Mouse (Mus musculus): ENCODE measurements around the gene Wnt3a. TPM values are rescaled to one million over a fixed set of nuclear protein-coding genes. Genes with fewer than 3 reads are reported as not detected.

The Wnt3a gene
- polyA plus RNA-seq, 1 experiment from 2014 or later, result not detected

DNA sequence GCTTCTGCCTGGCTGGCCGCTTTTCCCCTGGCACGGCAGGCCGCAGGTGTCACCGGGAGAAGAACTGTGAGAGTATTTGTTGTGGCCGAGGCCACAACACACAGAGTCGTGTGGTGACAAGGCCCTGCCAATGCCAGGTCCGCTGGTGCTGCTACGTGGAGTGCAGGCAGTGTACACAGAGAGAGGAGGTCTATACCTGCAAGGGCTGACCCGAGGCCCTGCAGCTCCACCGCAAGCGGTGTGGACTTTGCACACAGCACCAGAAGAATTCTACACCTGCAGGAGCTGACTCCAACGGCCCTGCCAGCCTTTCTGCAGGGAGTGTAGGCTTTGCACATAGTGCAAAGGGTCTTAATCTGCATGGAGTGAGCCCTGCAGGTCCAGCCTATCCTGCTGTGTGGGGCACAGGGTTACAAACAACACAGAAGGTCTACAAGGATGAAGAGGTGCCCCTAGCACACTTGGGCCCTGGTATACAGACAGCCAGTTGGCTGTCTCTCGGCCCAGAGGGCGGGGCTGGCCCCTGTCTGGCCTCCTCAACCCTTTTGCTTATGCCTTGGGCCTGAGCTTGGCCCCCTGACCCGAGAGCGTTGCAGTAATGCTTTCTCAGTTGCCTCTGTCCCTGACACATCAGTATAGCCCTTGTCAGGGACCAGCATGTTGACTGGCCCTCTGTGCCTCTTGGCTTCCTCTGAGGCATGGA lies 40.8 kb upstream of the Wnt3a start:
- H3K9ac ChIP-seq, result no peak overlapping the region
- H3K36me3 ChIP-seq (ENCODE audit: insufficient read depth), result no peaks in the 10 kb centered on the region
- DNase-seq (no peak), ATAC-seq (ENCODE audit: insufficient read depth) (no peak)
- TF ChIP-seq CTCF (IDR thresholded peaks at IDR 0.05; ENCODE audit: low read depth), result no peak
- no peak overlapping the region for H3K4me3 ChIP-seq (ENCODE audit: low read depth, low read length)
- H3K27me3 ChIP-seq (ENCODE audit: insufficient read depth, low read length), result no peaks in the 10 kb centered on the region
- H3K4me2 ChIP-seq, result no peak overlapping the region
- no peaks in the 10 kb centered on the region for H3K4me1 ChIP-seq (ENCODE audit: insufficient read depth)
- 72% methylated on average over 16 of the region's 16 CpGs for WGBS
- H3K27ac ChIP-seq (ENCODE audit: low read depth), result no peak overlapping the region
- no peaks in the 10 kb centered on the region for H3K9me3 ChIP-seq (ENCODE audit: low read depth, low read length)

DNA sequence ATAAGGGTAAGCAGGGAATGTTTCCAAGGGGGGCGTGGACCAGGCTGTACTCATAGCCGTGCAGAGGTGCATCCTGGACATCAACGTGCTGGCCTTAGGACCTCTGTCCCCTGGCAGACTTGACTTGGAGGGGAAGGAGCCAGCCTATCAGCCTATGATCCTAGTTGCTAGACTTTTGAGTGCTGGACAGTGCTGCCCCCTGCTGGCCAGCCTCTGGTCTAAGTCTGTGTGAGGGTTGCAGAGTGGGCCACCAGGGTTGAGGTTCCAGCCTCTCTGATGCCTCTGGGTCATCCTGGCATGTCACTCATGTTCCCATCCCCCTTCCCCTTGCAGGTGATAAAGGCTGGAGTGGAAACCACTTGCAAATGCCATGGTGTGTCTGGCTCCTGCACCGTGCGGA lies 40.0 kb upstream of the Wnt3a start:
- DNase-seq (peak; percentile 85), ATAC-seq (ENCODE audit: insufficient read depth) (peak; percentile 64; the same call in 1 of the 2 replicates)
- WGBS, result 40% methylated on average over 5 of the region's 5 CpGs
- H3K36me3 ChIP-seq (ENCODE audit: insufficient read depth), result no peaks in the 10 kb centered on the region
- no peaks in the 10 kb centered on the region for H3K4me1 ChIP-seq (ENCODE audit: insufficient read depth)
- no peaks in the 10 kb centered on the region for H3K9me3 ChIP-seq (ENCODE audit: low read depth, low read length)
- H3K4me3 ChIP-seq (ENCODE audit: low read depth, low read length), result no peak overlapping the region
- H3K4me2 ChIP-seq, result no peak overlapping the region
- no peak overlapping the region for H3K9ac ChIP-seq
- peak; percentile 88 for TF ChIP-seq CTCF (IDR thresholded peaks at IDR 0.05; ENCODE audit: low read depth)
- H3K27me3 ChIP-seq (ENCODE audit: insufficient read depth, low read length), result no peaks in the 10 kb centered on the region
- H3K27ac ChIP-seq (ENCODE audit: low read depth), result no peak overlapping the region

- H3K36me3 ChIP-seq (ENCODE audit: insufficient read depth), result no peaks in the 10 kb centered on the region
- no peak for TF ChIP-seq CTCF (IDR thresholded peaks at IDR 0.05; ENCODE audit: low read depth)
- H3K27me3 ChIP-seq (ENCODE audit: insufficient read depth, low read length), result no peaks in the 10 kb centered on the region
- H3K27ac ChIP-seq (ENCODE audit: low read depth), result peak overlapping the region; percentile 24; the same call in 1 of the 2 replicates
- 43% methylated on average over 6 of the region's 6 CpGs for WGBS
- DNase-seq, result no peak
- ATAC-seq (ENCODE audit: insufficient read depth), result no peak
- H3K9ac ChIP-seq, result no peak overlapping the region
- H3K9me3 ChIP-seq (ENCODE audit: low read depth, low read length), result no peaks in the 10 kb centered on the region
- H3K4me1 ChIP-seq (ENCODE audit: insufficient read depth), result no peaks in the 10 kb centered on the region
- H3K4me3 ChIP-seq (ENCODE audit: low read depth, low read length), result no peak overlapping the region
- H3K4me2 ChIP-seq, result no peak overlapping the region
These were observed 39.1 kb upstream of the Wnt3a start for GRCm38 (mm10) chr11:59329616-59330015.

- H3K9me3 ChIP-seq (ENCODE audit: low read depth, low read length), result no peaks in the 10 kb centered on the region
- ATAC-seq (ENCODE audit: insufficient read depth) (no peak), DNase-seq (no peak)
- no peak overlapping the region for H3K9ac ChIP-seq
- no peak overlapping the region for H3K4me3 ChIP-seq (ENCODE audit: low read depth, low read length)
- H3K27ac ChIP-seq (ENCODE audit: low read depth), result no peak overlapping the region
- no peaks in the 10 kb centered on the region for H3K4me1 ChIP-seq (ENCODE audit: insufficient read depth)
- H3K4me2 ChIP-seq, result no peak overlapping the region
- WGBS, result 72% methylated on average over 18 of the region's 18 CpGs
- no peak for TF ChIP-seq CTCF (IDR thresholded peaks at IDR 0.05; ENCODE audit: low read depth)
- no peaks in the 10 kb centered on the region for H3K27me3 ChIP-seq (ENCODE audit: insufficient read depth, low read length)
- H3K36me3 ChIP-seq (ENCODE audit: insufficient read depth), result no peaks in the 10 kb centered on the region
These were observed 37.1 kb upstream of the Wnt3a start for GRCm38 (mm10) chr11:59327625-59328024.

- ATAC-seq (ENCODE audit: insufficient read depth) (peak; percentile 75), DNase-seq (peak; percentile 76)
- H3K27ac ChIP-seq (ENCODE audit: low read depth), result no peak overlapping the region
- H3K4me3 ChIP-seq (ENCODE audit: low read depth, low read length), result no peak overlapping the region
- no peak for TF ChIP-seq CTCF (IDR thresholded peaks at IDR 0.05; ENCODE audit: low read depth)
- no peaks in the 10 kb centered on the region for H3K36me3 ChIP-seq (ENCODE audit: insufficient read depth)
- no peak overlapping the region for H3K4me2 ChIP-seq
- no peak overlapping the region for H3K9ac ChIP-seq
- H3K4me1 ChIP-seq (ENCODE audit: insufficient read depth), result no peaks in the 10 kb centered on the region
- no peaks in the 10 kb centered on the region for H3K27me3 ChIP-seq (ENCODE audit: insufficient read depth, low read length)
- WGBS, result 33% methylated on average over 5 of the region's 5 CpGs
- no peaks in the 10 kb centered on the region for H3K9me3 ChIP-seq (ENCODE audit: low read depth, low read length)
These were observed 34.2 kb upstream of the Wnt3a start for GRCm38 (mm10) chr11:59324777-59325176.

- no peak for DNase-seq
- Histone ChIP-seq H3K9ac (no peak overlapping the region), H3K9me3 (ENCODE audit: low read depth, low read length) (no peaks in the 10 kb centered on the region), H3K36me3 (ENCODE audit: insufficient read depth) (no peaks in the 10 kb centered on the region), H3K4me3 (ENCODE audit: low read depth, low read length) (no peak overlapping the region), H3K4me2 (no peak overlapping the region), H3K27ac (ENCODE audit: low read depth) (no peak overlapping the region), H3K4me1 (ENCODE audit: insufficient read depth) (no peaks in the 10 kb centered on the region), H3K27me3 (ENCODE audit: insufficient read depth, low read length) (no peaks in the 10 kb centered on the region)
- no peak for ATAC-seq (ENCODE audit: insufficient read depth)
- WGBS, result 75% methylated on average over 3 of the region's 3 CpGs
- no peak for TF ChIP-seq CTCF (IDR thresholded peaks at IDR 0.05; ENCODE audit: low read depth)
These were observed 32.4 kb upstream of the Wnt3a start for GRCm38 (mm10) chr11:59322988-59323387.

- Histone ChIP-seq H3K27ac (ENCODE audit: low read depth) (no peak overlapping the region), H3K4me1 (ENCODE audit: insufficient read depth) (0 out of 2 replicates have a peak, but pooled peaks cover 2% of the 10 kb centered on the region), H3K9me3 (ENCODE audit: low read depth, low read length) (no peaks in the 10 kb centered on the region), H3K27me3 (ENCODE audit: insufficient read depth, low read length) (0 out of 2 replicates have a peak, but pooled peaks cover 2% of the 10 kb centered on the region), H3K9ac (no peak overlapping the region), H3K36me3 (ENCODE audit: insufficient read depth) (no peaks in the 10 kb centered on the region), H3K4me2 (no peak overlapping the region), H3K4me3 (ENCODE audit: low read depth, low read length) (no peak overlapping the region)
- TF ChIP-seq CTCF (IDR thresholded peaks at IDR 0.05; ENCODE audit: low read depth), result no peak
- DNase-seq (no peak), ATAC-seq (ENCODE audit: insufficient read depth) (no peak)
- 63% methylated on average over 6 of the region's 6 CpGs for WGBS
These were observed 26.0 kb upstream of the Wnt3a start for GRCm38 (mm10) chr11:59316517-59316916.
